Mouse (Mus musculus) ovary, postnatal 10 days (tissue): Measurements from ENCODE around the gene Gng13.
A peak's percentile ranks its signal among the peaks of the same experiment; 100 is the strongest.
"Not testable (repeated sequence)": the region's sequence is repeated elsewhere in the genome, so short reads cannot be mapped to it uniquely, and the experiment has no call there.

Experiments used
- DNase-seq: peaks from one replicate; pipeline ENCODE4 v3.0.0; 2022; ENCODE audit warnings: low spot score

Gene Gng13

DNA sequence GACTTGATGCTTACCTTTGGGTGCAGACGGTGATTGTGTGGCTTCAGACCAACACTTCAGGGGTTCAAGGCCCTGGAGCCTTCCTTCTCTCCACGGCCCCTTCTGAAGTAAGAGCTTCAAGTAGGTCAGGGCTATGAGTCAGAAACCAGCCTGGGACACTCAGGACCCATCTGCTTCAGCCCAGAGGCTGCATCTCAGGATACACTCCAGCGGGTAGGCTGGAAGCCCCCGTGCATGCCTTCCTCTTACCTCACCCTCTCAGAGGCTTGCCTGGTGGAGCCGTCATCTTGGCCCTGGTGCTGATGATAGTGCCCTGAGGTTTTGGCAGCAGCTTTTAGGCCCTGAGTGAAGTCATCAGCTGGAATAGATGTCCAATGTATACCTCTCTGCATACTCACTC is 18.3 kb downstream of the Gng13 start:
- no peak for DNase-seq

DNA sequence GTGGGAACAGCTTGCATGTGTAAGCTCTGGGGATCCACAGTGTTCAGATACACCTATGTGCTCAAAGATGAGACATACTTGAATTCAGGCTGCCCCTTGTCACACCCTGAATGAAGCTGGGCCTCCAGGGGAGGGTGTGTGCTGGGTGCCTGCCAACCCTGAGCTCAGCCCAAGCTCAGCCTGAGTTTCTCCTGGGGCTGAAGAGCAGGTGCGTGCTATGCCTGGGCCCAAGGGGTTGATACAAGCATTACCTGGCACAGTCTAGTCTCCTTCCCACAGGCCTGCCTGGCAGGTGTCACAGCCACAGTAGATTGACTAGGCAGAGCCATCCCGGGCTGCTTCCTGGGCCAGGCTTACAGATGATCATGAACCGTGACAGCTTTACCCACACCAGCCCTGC is 18.8 kb downstream of the Gng13 start, which contains the start of gene Mslnl:
Mslnl (plus strand) TSS at position 298 of the 400 bp plus-strand sequence.
- no peak for DNase-seq

DNA sequence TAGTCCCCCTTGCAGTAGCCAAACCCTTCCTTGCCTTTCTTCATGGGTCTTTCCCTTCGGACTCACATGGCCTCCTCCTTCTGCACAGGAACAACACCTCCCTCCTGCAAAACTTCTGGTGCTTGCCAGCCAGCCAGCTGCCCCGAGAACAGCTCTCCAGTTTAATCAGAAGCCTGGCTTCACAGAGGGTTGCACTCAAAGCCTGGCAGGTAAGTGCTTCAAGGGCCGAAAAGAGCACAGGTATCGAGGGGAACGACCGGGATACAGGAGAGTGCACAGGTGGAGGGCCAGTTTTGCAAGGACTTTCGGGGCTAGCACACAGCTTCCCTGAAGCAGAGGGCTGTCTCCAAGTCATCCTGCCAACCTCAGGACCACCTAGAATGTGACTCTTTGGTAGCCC is 21.9 kb downstream of the Gng13 start:
- DNase-seq: no peak

DNA sequence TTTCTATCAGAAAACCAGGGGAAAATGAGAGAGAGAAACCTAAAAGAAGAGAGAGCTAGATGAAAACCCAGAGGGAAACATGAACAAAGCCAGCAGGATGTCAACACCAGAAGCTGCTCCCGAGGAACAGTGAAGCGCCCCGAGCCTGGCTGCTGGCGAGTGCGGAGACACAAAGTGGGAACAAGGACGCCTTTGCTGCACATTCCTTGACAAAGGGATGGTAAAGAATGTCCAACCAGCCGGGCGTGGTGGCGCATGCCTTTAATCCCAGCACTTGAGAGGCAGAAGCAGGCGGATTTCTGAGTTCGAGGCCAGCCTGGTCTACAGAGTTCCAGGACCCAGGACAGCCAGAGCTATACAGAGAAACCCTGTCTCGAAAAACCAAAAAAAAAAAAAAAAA is 24.5 kb downstream of the Gng13 start:
- not testable (repeated sequence) for DNase-seq

DNA sequence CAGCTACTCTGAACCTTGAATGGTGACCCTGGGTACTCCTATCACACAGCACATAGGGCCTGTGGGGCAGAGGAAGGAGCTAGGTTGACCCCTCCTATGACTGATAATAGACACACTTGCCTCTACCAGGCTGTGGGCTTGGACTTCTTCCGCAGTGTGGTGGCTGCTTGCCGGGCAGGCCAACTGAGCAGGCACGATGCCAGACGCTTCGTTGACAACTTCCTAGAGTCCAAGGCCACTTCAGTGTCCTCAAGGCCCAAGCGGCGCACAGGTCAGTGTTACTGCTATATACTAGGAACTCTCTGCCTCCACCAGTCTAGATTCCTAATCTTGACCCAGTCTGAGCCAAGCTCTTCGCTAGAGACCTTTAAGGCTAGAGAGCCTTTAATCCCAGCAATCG is 26.9 kb downstream of the Gng13 start:
- DNase-seq: no peak

DNA sequence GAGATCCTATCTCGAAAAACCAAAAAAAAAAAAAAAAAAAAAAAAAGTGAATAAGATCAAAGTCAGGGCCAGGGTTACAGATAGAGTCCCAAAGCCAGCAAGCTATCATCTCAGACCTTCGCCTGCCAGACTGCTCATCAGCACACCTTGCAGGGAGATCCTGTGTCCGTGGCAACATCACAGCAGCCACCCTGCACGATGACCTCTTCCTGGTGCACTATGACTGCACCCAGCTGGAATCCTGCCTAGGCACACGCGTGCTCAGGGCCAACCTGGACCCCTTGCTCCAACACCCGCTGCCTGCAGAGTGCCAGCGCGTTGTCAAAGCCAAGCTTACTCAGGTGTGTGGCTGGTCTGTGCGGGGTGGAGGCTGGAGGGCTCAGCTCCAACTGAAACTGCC is 27.3 kb downstream of the Gng13 start:
- no peak for DNase-seq

DNA sequence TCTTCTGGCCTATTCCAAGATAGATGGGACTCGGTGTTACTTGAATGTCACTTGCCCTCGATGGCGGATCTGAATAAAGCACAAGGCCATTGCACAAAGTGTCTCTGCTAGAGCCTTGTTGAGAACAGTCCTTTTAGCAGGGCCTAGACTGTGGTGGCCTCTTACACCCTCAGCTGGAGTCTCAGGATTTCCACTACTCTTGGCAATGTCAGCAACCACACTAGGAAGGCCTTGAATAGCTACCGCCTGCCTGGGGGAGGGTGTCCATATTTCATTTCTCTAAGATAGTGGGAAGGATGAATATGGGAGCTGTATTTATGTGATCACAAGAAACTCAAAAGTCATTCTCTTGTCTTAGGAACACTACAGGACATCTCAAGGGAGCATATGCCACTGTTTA is 31.3 kb downstream of the Gng13 start:
- DNase-seq: no peak

DNA sequence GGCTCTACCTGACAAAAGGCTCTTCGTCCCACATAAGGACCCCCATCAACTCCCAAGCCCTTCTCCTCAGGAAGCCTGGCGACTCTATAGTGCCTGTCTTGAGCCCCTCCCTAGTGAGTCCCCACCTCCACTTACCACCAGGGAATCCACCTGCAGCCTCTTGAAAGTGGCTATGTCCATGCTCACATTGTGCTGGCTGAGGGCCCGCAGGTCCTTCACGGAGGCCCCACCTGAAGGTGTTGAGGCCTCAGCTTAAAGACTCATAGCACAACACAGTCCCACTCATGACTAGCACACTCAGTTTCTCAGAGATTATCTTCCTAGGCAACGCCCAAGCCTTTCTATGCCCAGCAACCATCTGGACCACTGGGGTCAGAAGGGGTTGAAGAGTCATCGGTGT is 32.3 kb downstream of the Gng13 start:
- no peak for DNase-seq

DNA sequence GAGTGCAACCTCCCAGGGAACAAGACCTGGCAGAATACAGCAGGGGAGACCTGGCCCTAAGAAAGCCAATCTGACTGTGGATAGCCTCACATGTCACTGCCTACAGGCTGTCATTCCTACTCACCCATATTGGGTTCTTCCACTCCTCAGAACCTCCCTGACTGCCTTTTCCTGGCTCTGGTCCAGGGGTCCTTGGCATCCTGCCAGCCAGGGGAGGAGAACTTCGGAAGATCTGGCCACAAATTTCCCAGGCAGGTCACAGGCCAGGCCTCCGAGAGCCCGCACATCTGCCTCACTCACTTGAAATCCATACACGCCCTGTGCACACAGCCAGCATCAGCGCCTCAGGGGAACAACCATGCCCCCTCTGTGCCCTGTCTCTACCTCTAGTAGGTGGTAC is 34.5 kb downstream of the Gng13 start:
- peak; percentile 50 for DNase-seq

DNA sequence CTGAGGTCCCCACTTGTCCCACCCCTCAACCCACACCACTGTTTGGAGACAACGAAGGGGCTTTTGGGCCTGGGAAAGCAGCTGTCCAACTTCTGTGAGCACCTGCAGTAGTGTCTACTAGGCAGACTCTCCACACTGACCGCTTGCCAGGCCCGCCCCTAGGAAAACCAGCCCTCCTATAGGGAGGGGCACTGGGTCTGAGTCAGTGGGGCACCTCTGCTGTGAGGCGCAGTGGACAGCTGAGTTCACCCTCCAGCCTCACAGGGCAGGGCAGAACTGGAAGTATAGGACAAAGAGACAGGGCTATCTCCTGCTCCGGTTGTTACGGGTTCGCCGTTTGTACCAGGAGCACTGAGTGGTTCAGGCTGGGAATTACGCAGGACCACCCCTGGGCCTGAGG is 37.3 kb downstream of the Gng13 start, which contains the start of gene Msln:
Msln (minus strand) TSS at position 138 of the 400 bp plus-strand sequence.
- DNase-seq: no peak

DNA sequence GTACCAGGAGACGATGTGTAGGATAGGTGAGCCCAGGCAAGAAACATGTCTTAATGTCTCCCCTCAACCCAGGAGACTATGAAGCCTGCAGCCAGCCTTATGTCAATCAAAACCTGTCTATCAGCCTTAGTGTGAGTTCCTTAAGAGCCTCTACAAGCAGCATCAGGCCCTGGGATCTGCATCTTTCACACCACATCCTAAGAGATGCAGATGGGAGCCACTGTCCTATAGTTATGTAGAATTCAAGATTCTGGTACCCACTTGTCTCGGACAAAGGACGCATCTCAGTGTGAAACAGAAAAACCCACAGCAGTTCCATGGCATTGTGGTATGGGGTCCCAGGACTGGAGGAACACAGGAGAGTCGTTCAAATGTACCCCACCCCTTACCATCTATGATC is 38.1 kb downstream of the Gng13 start:
- DNase-seq: no peak

DNA sequence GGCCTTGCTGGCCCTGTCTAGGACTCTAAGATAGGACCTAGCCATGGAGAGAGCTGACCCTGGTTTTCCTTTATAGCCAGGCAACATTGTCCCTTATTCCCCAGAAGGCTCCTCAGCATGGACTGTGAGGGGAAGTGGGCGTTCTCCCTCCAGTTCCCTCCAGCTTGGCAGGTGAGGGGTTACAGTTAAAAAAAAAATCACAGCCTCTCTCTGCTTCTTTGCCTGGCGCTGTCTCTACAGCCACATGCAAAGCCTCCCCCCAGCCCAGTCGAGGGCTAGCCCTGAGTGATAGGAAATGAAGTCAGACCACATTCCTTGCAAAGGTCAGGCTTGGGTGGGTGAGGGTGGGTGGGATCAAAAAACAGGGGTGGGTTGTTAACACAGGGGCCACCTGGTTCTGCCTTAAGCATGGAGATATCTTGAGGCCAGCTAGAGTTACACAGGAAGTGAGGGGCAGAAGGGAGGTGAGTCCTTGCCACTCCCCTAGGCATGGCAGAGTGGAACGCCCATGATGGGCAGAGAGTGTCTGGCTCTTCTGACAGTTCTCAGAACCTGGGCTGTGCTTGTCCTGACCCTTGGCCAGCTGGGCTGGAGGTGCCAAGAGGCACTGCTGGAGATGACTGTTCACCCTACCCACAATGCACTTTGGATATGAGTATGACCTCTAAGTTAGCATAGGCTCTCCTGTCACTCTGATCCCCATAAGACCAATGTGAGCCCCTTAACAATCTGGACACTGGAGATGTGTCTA is 38.8 kb downstream of the Gng13 start:
- DNase-seq: no peak

DNA sequence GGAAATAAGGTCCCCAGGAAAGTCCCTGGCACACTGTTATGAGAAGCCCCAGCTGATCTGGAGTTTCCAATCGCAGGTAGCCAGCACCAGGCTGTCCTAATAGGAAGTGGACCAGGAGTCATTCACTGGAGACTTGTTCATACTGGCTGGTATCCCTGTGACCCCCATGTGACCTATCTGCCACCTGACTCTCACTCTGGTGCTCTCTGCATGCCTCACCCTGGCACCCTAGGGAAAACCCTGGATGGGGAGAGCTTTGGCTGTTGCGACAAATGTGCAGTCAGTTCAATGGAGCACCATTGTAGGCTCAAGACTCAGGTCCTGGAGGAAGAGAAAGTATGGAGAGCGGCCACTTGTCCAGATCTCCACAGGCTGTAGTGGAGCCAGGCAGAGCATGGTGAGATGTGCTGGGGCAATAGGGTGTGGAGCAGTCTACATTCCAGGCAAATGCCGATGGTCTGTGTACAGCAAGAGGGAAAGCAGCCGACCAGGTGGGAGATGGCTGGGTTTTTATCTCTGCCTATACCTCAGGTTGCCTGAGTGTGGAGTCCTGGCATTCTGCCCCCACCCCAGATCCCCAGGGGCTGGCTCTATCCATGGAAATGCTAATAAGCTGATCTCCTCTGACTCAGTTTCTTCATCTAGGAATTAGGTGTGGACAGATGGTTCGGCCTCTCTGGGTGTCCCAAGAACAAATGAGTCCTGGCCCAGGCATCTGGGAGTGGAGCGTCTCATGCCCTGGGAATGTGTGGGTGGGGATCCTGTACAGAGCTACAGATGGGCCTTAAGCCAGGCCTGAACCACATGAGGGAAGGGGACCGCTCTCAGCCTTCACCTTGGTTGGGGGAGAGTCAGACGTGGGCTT is 39.6 kb downstream of the Gng13 start:
- no peak for DNase-seq

DNA sequence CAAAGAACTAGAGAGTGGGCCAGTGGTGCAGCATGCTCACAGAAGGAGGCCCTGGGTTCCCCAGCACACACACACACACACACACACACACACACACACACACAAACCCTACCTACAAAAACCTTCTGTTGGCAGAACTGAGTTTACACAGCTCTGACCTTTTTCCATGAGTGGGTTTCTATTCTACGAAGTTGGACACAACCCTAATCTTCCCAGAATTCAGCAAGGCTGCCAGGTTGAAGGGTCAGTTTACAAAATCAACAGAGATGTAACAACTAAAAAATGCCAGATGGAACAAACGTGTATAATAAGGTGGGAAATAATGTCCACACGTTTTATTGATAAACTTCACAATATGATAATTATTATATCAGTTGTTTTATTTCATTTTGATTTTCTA is 40.7 kb downstream of the Gng13 start:
- no peak for DNase-seq

DNA sequence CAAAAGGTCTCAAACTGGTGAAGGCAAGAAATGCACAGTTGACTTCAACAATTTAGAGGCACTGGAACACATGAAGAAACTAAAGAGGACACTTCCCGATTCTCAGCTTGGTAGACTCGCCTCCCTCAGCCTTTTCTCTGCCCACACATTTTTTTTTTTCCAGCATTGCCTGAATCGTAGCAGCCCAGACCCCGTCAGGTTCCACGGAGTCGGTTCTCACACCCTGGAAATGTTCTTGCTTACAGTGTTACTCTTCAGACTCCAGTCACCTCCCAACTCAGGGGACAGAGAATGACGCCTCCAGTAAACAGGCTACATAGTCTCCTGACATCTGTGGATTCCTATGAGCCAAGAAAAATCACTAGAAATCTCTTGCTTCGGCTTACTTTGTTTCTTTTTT is 43.2 kb downstream of the Gng13 start:
- DNase-seq: no peak

DNA sequence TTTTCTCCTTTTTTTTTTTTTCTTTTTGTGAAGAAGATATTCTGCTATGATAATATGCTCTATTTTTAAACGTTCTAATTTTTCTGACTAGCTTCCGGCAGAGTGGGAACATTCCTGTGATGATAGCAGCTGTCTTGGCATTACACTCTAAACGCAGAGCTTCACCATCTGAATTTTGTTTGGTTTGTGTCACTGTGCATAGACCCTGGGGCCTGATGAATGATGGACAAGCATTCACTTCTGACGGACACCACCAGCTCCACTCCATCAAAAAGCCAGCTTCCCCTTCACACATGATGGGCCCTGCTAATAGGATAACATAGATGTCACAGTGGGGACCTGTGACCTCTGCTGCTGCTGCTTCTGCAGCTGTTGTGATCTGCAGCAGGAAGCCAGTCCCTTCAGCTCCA is 44.6 kb downstream of the Gng13 start:
- DNase-seq: no peak

DNA sequence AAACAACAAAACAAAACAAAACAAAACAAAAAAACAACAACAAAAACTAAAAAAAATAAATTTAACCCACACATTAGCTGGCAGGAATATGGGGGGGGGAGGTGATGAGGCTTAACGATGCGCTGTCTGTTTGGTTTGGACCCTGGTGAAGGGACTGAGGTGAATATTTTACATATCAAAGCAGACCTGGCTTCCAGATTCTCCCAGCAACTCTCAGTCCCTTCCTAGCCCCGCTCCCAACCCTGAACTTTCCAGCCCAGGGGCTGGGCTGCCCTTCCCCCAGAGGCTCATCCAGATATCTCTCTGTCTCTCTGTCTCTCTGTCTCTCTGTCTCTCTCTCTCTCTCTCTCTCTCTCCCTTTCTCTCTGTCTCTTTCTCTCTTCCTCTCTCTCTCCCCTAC is 45.6 kb downstream of the Gng13 start:
- no peak for DNase-seq

DNA sequence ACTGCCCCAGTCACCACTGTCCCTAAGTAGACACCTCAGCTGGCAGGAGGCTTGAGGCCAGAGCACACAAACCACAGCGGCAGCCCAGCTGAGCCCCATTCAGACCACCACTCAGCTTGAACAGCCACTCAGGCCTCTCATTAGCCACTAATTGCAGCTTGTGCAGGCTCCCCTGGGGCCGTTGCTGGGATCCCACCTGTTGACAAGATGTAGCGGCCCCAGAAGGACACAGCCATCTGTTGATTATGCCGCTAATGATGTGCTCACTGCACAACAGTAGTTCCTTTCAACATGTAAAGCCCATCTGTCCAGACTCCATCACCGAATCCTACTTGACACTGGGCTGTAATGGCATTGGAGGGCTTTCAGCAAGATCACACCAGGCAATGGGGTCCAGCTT is 48.9 kb downstream of the Gng13 start:
- no peak for DNase-seq
